Mouse (Mus musculus) C3H10T1/2 (cell line): Measurements from ENCODE around the gene Rhox7b. TPM values are rescaled to one million over a fixed set of nuclear protein-coding genes. Genes with fewer than 3 reads are reported as not detected.

Experiments used
- polyA plus RNA-seq, 2 experiments: library from polyadenylated mRNA; unstranded; fragments of >200 nt; fragmentation: generic; extraction: Trizol; gene quantifications; one replicate each; pipeline ENCODE4 v1.2.1; 2012; ENCODE audit warnings: missing spikeins in 2 of 2

The Rhox7b gene
- not detected for polyA plus RNA-seq

GRCm38 (mm10) chrX:37897132-37897531, at the start of gene Rhox7b:
Gene Rhox7b, minus strand, starts transcription at chrX:37897232.

GRCm38 (mm10) chrX:37901670-37902069, 4.6 kb upstream of the Rhox7b start, which contains the start of gene Rhox9:
Gene Rhox9, minus strand, starts transcription at chrX:37901770.

GRCm38 (mm10) chrX:37878844-37879243, 18.2 kb downstream of the Rhox7b start, which contains the start of gene Rhox8:
Gene Rhox8, minus strand, starts transcription at chrX:37878944.

Other genes with a start within 250 kb of the Rhox7b start
- not detected for gene Rhox4g, start 245.9 kb downstream of the Rhox7b start, polyA plus RNA-seq
- not detected for gene Rhox3h, start 228.5 kb downstream of the Rhox7b start, polyA plus RNA-seq
- under 1 TPM in 1 of 2 experiments, not detected in 1; 0.04 TPM for gene Rhox2h, start 224.0 kb downstream of the Rhox7b start, polyA plus RNA-seq
- gene Rhox5, start 92.4 kb downstream of the Rhox7b start, polyA plus RNA-seq, result 1 to 10 TPM; 3.4 to 8.1 TPM
- not detected for gene Rhox6, start 70.3 kb downstream of the Rhox7b start, polyA plus RNA-seq
- not detected for gene Rhox7a, start 65.5 kb downstream of the Rhox7b start, polyA plus RNA-seq
- gene Rhox8, start 18.3 kb downstream of the Rhox7b start, polyA plus RNA-seq, result not detected
- gene Rhox9, start 4.5 kb upstream of the Rhox7b start, polyA plus RNA-seq, result not detected
- gene Btg1-ps1, start 121.6 kb upstream of the Rhox7b start, polyA plus RNA-seq, result not detected
- gene Btg1-ps2, start 145.9 kb upstream of the Rhox7b start, polyA plus RNA-seq, result not detected
- gene Rhox10, start 169.2 kb upstream of the Rhox7b start, polyA plus RNA-seq, result not detected
- gene Rhox11, start 187.9 kb upstream of the Rhox7b start, polyA plus RNA-seq, result not detected
- gene Rhox12, start 213.7 kb upstream of the Rhox7b start, polyA plus RNA-seq, result not detected
- gene Rhox13, start 224.0 kb upstream of the Rhox7b start, polyA plus RNA-seq, result not detected